Mouse (Mus musculus) embryonic facial prominence, embryonic 11.5 days (tissue): Measurements from ENCODE around the gene Filip1l. TPM values are rescaled to one million over a fixed set of nuclear protein-coding genes. Genes with fewer than 3 reads are reported as not detected.
A peak's percentile ranks its signal among the peaks of the same experiment; 100 is the strongest.

Source experiments
- ATAC-seq: fragments of 200-750 bp; cut with Nextera tagmentation; replicated peaks from 2 replicates; pipeline ENCODE4 v1.8.0; 2017; ENCODE audit warnings: low read depth; ENCODE audit not compliant: insufficient number of reproducible peaks, low FRiP score, low TSS enrichment
- DNase-seq: peaks from one replicate; pipeline ENCODE4 v3.0.0-alpha.2; 2015; ENCODE audit warnings: low spot score
- H3K27ac ChIP-seq: fragments of 300-500 bp; sonication (generic); replicated peaks from 2 replicates; pipeline ENCODE4 v1.5.1; 2014; ENCODE audit warnings: mild to moderate bottlenecking, low read depth, low read length, control low read depth
- H3K27me3 ChIP-seq: fragments of 300-500 bp; sonication (generic); 2 replicates; pipeline ENCODE4 v1.6.1; 2014; ENCODE audit warnings: mild to moderate bottlenecking, low read length, moderate library complexity, mixed read lengths; ENCODE audit not compliant: control insufficient read depth, insufficient read depth
- H3K36me3 ChIP-seq: fragments of 300-500 bp; sonication (generic); replicated peaks from 2 replicates; pipeline ENCODE4 v1.6.1; 2014; ENCODE audit warnings: low read depth, mild to moderate bottlenecking, low read length, moderate library complexity, mixed read lengths; ENCODE audit not compliant: control insufficient read depth, insufficient read depth
- H3K4me1 ChIP-seq: fragments of 300-500 bp; sonication (generic); 2 replicates; pipeline ENCODE4 v1.6.1; 2014; ENCODE audit warnings: low read length, mixed read lengths; ENCODE audit not compliant: control insufficient read depth, insufficient read depth
- H3K4me2 ChIP-seq: fragments of 300-500 bp; sonication (generic); 2 replicates; pipeline ENCODE4 v1.6.1; 2014; ENCODE audit warnings: low read depth, mild to moderate bottlenecking, control low read depth, low read length, moderate library complexity
- H3K4me3 ChIP-seq: fragments of 300-500 bp; sonication (generic); 2 replicates; pipeline ENCODE4 v1.5.1; 2014; ENCODE audit warnings: low read depth, low read length, control low read depth
- H3K9ac ChIP-seq: fragments of 300-500 bp; sonication (generic); replicated peaks from 2 replicates; pipeline ENCODE4 v1.6.1; 2014; ENCODE audit warnings: mild to moderate bottlenecking, control low read depth, low read length
- H3K9me3 ChIP-seq: fragments of 300-500 bp; sonication (generic); replicated peaks from 2 replicates; pipeline ENCODE4 v1.6.1; 2016; ENCODE audit warnings: mild to moderate bottlenecking, low read length, inconsistent platforms, mixed read lengths; ENCODE audit not compliant: control insufficient read depth
- WGBS: fragments of 180-500 bp; shearing (Covaris S2); extraction: QIAGEN DNeasy Blood & Tissue Kit; methylation state at CpG from one replicate; pipeline ENCODE4 v1.1.7; 2014; 5-methylcytosine and 5-hydroxymethylcytosine counted together
- polyA plus RNA-seq: library from polyadenylated mRNA; unstranded; fragments of >200 nt; fragmentation: Nextera tagmentation; extraction: Ambion mirVana; gene quantifications from 2 replicates; pipeline ENCODE4 v1.2.1, GENCODE M21; 2014

Filip1l gene
- polyA plus RNA-seq, 1 experiment from 2014 or later: 24.2 TPM

DNA sequence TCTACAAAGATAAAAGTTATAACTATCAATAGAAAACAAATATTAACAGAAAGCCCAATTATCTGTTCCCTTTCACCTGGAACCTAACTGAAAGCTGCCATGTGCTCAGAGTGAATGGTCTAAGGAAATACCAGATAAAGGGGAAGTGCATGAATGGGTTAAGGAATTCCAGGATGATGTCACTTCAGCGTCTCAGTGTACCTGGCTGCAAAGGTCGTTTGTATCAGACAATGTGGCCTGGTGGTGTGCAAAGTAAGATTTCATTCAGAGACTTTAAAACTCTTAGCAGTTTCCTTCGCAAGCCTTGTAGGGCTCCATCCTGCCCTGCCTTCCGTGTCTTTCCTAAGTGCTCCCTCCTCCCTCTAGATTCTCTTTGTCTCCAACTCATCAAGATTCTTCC, 80.3 kb downstream of the Filip1l start:
- H3K27ac ChIP-seq: no peak overlapping the region
- no peaks in the 10 kb centered on the region for H3K36me3 ChIP-seq
- WGBS: 76% methylated on average over 4 of the region's 4 CpGs
- no peaks in the 10 kb centered on the region for H3K27me3 ChIP-seq
- no peak for ATAC-seq
- H3K9ac ChIP-seq: no peak overlapping the region
- no peaks in the 10 kb centered on the region for H3K9me3 ChIP-seq
- no peak overlapping the region for H3K4me3 ChIP-seq
- no peaks in the 10 kb centered on the region for H3K4me1 ChIP-seq
- DNase-seq: no peak
- no peak overlapping the region for H3K4me2 ChIP-seq

DNA sequence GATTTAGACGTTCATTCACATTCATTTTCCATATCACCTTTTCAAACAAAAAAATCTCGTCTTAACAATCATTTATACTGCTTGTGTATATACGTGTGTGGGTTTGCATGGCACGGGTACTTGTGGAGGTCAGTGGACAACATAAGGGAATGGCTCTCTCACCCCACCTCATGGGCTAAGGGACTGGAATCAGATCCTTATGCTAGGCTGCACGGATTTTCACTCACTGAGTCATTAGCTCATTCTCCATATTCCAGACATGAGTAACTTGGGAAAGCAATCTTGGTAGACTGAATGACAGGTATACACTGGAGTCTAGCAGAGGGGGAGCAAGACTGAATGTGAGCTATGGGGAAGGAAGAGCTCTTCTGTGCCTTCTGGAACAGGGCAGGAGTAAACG, 80.8 kb downstream of the Filip1l start:
- Histone ChIP-seq H3K9me3 (no peaks in the 10 kb centered on the region), H3K27ac (no peak overlapping the region), H3K4me2 (no peak overlapping the region), H3K36me3 (no peaks in the 10 kb centered on the region), H3K27me3 (no peaks in the 10 kb centered on the region), H3K4me3 (no peak overlapping the region), H3K4me1 (no peaks in the 10 kb centered on the region), H3K9ac (no peak overlapping the region)
- no peak for DNase-seq
- WGBS: 89% methylated on average over 6 of the region's 6 CpGs
- no peak for ATAC-seq

DNA sequence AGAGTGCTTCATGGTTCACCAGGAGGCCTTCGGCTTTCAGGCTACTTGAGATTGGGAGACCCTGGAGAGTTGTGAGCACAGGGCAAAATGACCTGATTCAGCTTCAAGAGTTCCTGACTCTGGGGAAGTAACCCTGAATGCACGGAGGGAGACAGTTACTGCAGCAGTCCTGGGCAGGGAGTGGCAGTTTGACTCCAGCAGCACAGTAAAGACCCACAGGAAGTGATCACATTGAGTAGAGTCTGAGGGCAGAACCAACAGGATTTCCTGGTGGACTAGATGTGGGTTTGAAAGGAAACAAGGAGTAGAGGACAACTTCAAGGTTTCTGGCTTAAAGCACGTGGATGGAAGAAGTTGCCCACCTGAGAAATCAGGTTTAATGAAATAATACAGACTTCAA, 81.7 kb downstream of the Filip1l start:
- Histone ChIP-seq H3K9me3 (no peaks in the 10 kb centered on the region), H3K27me3 (no peaks in the 10 kb centered on the region), H3K9ac (no peak overlapping the region), H3K4me1 (no peaks in the 10 kb centered on the region), H3K4me3 (no peak overlapping the region), H3K4me2 (no peak overlapping the region), H3K36me3 (no peaks in the 10 kb centered on the region), H3K27ac (no peak overlapping the region)
- ATAC-seq: no peak
- no peak for DNase-seq
- 78% methylated on average over 3 of the region's 3 CpGs for WGBS

- Histone ChIP-seq H3K27me3 (no peaks in the 10 kb centered on the region), H3K4me1 (no peaks in the 10 kb centered on the region), H3K27ac (no peak overlapping the region), H3K36me3 (no peaks in the 10 kb centered on the region), H3K4me3 (no peak overlapping the region), H3K9ac (no peak overlapping the region), H3K9me3 (no peaks in the 10 kb centered on the region), H3K4me2 (no peak overlapping the region)
- DNase-seq (peak; percentile 55), ATAC-seq (peak; percentile 81; the same call in 1 of the 2 replicates)
- 55% methylated on average over 11 of the region's 11 CpGs for WGBS
Observed at GRCm38 (mm10) chr16:57437523-57438287, 84.8 kb downstream of the Filip1l start.

- no peaks in the 10 kb centered on the region for H3K9me3 ChIP-seq
- no peaks in the 10 kb centered on the region for H3K4me1 ChIP-seq
- no peak overlapping the region for H3K4me2 ChIP-seq
- no peak overlapping the region for H3K27ac ChIP-seq
- no peaks in the 10 kb centered on the region for H3K36me3 ChIP-seq
- DNase-seq: no peak
- H3K4me3 ChIP-seq: no peak overlapping the region
- no peak overlapping the region for H3K9ac ChIP-seq
- 57% methylated on average over 5 of the region's 5 CpGs for WGBS
- H3K27me3 ChIP-seq: no peaks in the 10 kb centered on the region
- no peak for ATAC-seq
Observed at GRCm38 (mm10) chr16:57438288-57438685, 85.4 kb downstream of the Filip1l start.

GRCm38 (mm10) chr16:57439206-57439605, 86.3 kb downstream of the Filip1l start:
- no peak overlapping the region for H3K4me3 ChIP-seq
- H3K27ac ChIP-seq: no peak overlapping the region
- no peaks in the 10 kb centered on the region for H3K4me1 ChIP-seq
- 90% methylated on average over 11 of the region's 11 CpGs for WGBS
- no peak overlapping the region for H3K9ac ChIP-seq
- no peaks in the 10 kb centered on the region for H3K36me3 ChIP-seq
- ATAC-seq: no peak
- no peak for DNase-seq
- no peaks in the 10 kb centered on the region for H3K27me3 ChIP-seq
- no peaks in the 10 kb centered on the region for H3K9me3 ChIP-seq
- no peak overlapping the region for H3K4me2 ChIP-seq

- no peak for DNase-seq
- Histone ChIP-seq H3K36me3 (no peaks in the 10 kb centered on the region), H3K4me3 (no peak overlapping the region), H3K9me3 (no peaks in the 10 kb centered on the region), H3K9ac (no peak overlapping the region), H3K4me1 (no peaks in the 10 kb centered on the region), H3K4me2 (no peak overlapping the region), H3K27me3 (no peaks in the 10 kb centered on the region), H3K27ac (no peak overlapping the region)
- no peak for ATAC-seq
- 85% methylated on average over 10 of the region's 10 CpGs for WGBS
Observed at GRCm38 (mm10) chr16:57440706-57441437, 88.0 kb downstream of the Filip1l start.
